Mouse (Mus musculus): Measurements from ENCODE around the gene Otud3.

The Otud3 gene

GRCm38 (mm10) chr4:138852961-138853360, 60.8 kb downstream of the Otud3 start:
- DNase-seq (ENCODE audit: low read depth, low spot score), result no peak

- DNase-seq (ENCODE audit: low read depth, low spot score), result peak; percentile 74
Measured at GRCm38 (mm10) chr4:138851463-138851862, 62.3 kb downstream of the Otud3 start.

All from mesoderm, embryonic 11.5 days (tissue).